In the genomic region with DNA sequence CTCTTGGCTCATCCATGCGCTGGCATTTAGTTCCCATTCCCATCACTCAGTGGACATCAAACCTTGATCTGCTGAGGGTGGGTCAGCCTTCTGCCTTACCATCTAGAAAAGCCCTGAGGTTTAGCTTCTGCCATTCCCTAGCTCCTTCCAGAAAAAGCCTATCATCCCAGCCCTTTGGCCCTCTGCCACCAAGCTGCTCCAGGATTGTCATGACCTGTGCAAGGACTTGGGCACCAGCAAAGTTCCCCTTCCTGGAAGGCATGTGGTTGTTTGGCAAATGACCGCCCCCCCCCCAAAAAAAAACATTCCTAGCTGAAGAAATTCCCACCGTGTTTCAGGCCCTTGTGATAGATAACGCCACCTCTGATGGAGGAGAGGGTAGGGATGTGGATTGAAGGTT, we compare ENCODE assay signal across 11 mouse cellular contexts. TPM values are rescaled to one million over a fixed set of nuclear protein-coding genes. Genes with fewer than 3 reads are reported as not detected.
A peak's percentile ranks its signal among the peaks of the same experiment; 100 is the strongest.
DNase-seq lines count a peak whose midpoint lies in the region; ATAC-seq and TF ChIP-seq lines count a peak whose summit lies in the region.
"Had no signal": no experiment of that assay in that cellular context is flagged by ENCODE, and none has a peak within 500 bp of the region (broad histone marks: within the 10 kb centered on the region; RNA-seq: fewer than 3 reads in every experiment).

No protein-coding gene starts in this region.

- DNase-seq in gastrocnemius, postnatal 14 days: peak; percentile 50
- DNase-seq in gastrocnemius, postnatal 25 days: no peak
- peak; percentile 51 for DNase-seq in lung, postnatal 10 days
- no peak for DNase-seq in lung, adult 2 months
- no peak for DNase-seq in heart, postnatal 0 days (ENCODE audit: low spot score)
- DNase-seq in lung, postnatal 4 days: peak; percentile 34 to 60
- DNase-seq in urinary bladder, postnatal 14 days (ENCODE audit: low spot score): no peak
- DNase-seq in frontal cortex, postnatal 10 days (ENCODE audit: low spot score in 2 of 2): no peak
- DNase-seq: layer of hippocampus, adult 9-11 months had no signal

- TF ChIP-seq EP300 in heart, postnatal 0 days (IDR thresholded peaks at IDR 0.05; ENCODE audit: low read depth): no peak

- intact Hi-C loops in gastrocnemius, postnatal 14 days (cut with DNase I; ENCODE audit: low total_unique reads): no loop called here

- no peak overlapping the region for H3K4me2 ChIP-seq in heart, postnatal 0 days (ENCODE audit: low read depth, low read length)

- no peaks in the 10 kb centered on the region for H3K4me1 ChIP-seq in lung, adult 2 months (ENCODE audit: control insufficient read depth, insufficient read depth, low read length)
- H3K4me1 ChIP-seq in heart, postnatal 0 days (ENCODE audit: control insufficient read depth, insufficient read depth): peaks cover 6% of the 10 kb centered on the region; the same call in 1 of the 2 replicates
- H3K4me1 ChIP-seq: megakaryocyte, embryonic 14.5 days had no signal

- WGBS in lung, adult 2 months: 54% methylated on average over 4 of the region's 4 CpGs
- 44% methylated on average over 4 of the region's 4 CpGs for WGBS in heart, postnatal 0 days

- H3K9me3 ChIP-seq in heart, postnatal 0 days (replicated peaks; ENCODE audit: control insufficient read depth, low read length): peaks cover 9% of the 10 kb centered on the region; the same call in 1 of the 2 replicates

- no peak for ATAC-seq in heart, postnatal 0 days (ENCODE audit: insufficient read depth, low read depth)

- TF ChIP-seq CTCF in lung, adult 2 months (IDR thresholded peaks at IDR 0.05; ENCODE audit: insufficient read depth, low read length): no peak
- TF ChIP-seq CTCF in heart, postnatal 0 days (IDR thresholded peaks at IDR 0.05; ENCODE audit: low read depth): no peak

- TF ChIP-seq POLR2A in lung, adult 2 months (IDR thresholded peaks at IDR 0.05; ENCODE audit: borderline replicate concordance, extremely low read depth, low read depth, low read length): no peak

- no peak overlapping the region for H3K4me3 ChIP-seq in lung, adult 2 months (replicated peaks; ENCODE audit: extremely low read depth, low read depth, low read length)
- H3K4me3 ChIP-seq in heart, postnatal 0 days (ENCODE audit: low read depth, low read length): no peak overlapping the region
- H3K4me3 ChIP-seq: megakaryocyte, embryonic 14.5 days had no signal

- peak overlapping the region; percentile 38; the same call in 1 of the 2 replicates for H3K27ac ChIP-seq in heart, postnatal 0 days (ENCODE audit: low read depth)

- H3K27me3 ChIP-seq in heart, postnatal 0 days (ENCODE audit: control insufficient read depth, insufficient read depth, low read length): no peaks in the 10 kb centered on the region

- peaks cover 11% of the 10 kb centered on the region; the same call in 1 of the 2 replicates for H3K36me3 ChIP-seq in heart, postnatal 0 days (replicated peaks; ENCODE audit: control insufficient read depth, insufficient read depth, low read length)

- H3K9ac ChIP-seq in heart, postnatal 0 days (replicated peaks; ENCODE audit: low read depth, low read length): no peak overlapping the region

RNA-seq across cellular contexts. Expression of a gene that starts 14.1 kb away (rescaled TPM):
- 100 to 1,000 TPM in 1 of 2 experiments, 10 to 100 TPM in 1; 76.9 to 104 TPM for total RNA-seq in gastrocnemius, postnatal 14 days (2021)
- 10 to 100 TPM; 38.6 to 49.1 TPM for total RNA-seq in gastrocnemius, postnatal 25 days (2021)
- polyA plus RNA-seq in lung, adult 2 months (2012; rRNA removed): 459 and 481 TPM in 2 replicates
- total RNA-seq in heart, postnatal 0 days (2014; rRNA removed; ENCODE audit: low replicate concordance): 221 and 277 TPM in 2 replicates
- polyA plus RNA-seq in heart, postnatal 0 days (2015; fragmentation: Nextera tagmentation; extraction: Ambion mirVana): 186 and 201 TPM in 2 replicates

RNA-seq across cellular contexts. Expression of a gene that starts 31.2 kb away (rescaled TPM):
- 10 to 100 TPM; 13.8 to 16.9 TPM for total RNA-seq in gastrocnemius, postnatal 14 days (2021)
- 1 to 10 TPM; 2.3 to 3.8 TPM for total RNA-seq in gastrocnemius, postnatal 25 days (2021)
- polyA plus RNA-seq in lung, adult 2 months (2012; rRNA removed): 0.58 and 1.4 TPM in 2 replicates
- 52.9 and 91.1 TPM in 2 replicates for total RNA-seq in heart, postnatal 0 days (2014; rRNA removed; ENCODE audit: low replicate concordance)
- polyA plus RNA-seq in heart, postnatal 0 days (2015; fragmentation: Nextera tagmentation; extraction: Ambion mirVana): 38.2 and 38.9 TPM in 2 replicates

RNA-seq across cellular contexts. Expression of a gene that starts 34.0 kb away (rescaled TPM):
- under 1 TPM in 1 of 2 experiments, not detected in 1; 0.10 TPM for total RNA-seq in gastrocnemius, postnatal 14 days (2021)
- under 1 TPM in 1 of 2 experiments, not detected in 1; 0.05 TPM for total RNA-seq in gastrocnemius, postnatal 25 days (2021)
- 2.9 and 4.9 TPM in 2 replicates for polyA plus RNA-seq in lung, adult 2 months (2012; rRNA removed)
- 0.69 TPM in 1 of 2 replicates, not detected in the other for total RNA-seq in heart, postnatal 0 days (2014; rRNA removed; ENCODE audit: low replicate concordance)
- 0.05 and 0.12 TPM in 2 replicates for polyA plus RNA-seq in heart, postnatal 0 days (2015; fragmentation: Nextera tagmentation; extraction: Ambion mirVana)
- total RNA-seq: gastrocnemius, postnatal 36 days had no signal

Comparison
In these comparisons a context has a peak if more than half of its experiments do, and no peak if none do; other contexts are left out.
1. DNase-seq: peak in gastrocnemius, postnatal 14 days (single experiment), lung, postnatal 10 days (single experiment) and lung, postnatal 4 days (2 of 2); none in gastrocnemius, postnatal 25 days (single experiment), lung, adult 2 months (single experiment), heart, postnatal 0 days (single experiment), urinary bladder, postnatal 14 days (single experiment) and frontal cortex, postnatal 10 days (0 of 2).